Mouse (Mus musculus) hindbrain, embryonic 15.5 days (tissue): ENCODE measurements at regions not wholly inside any gene's neighbourhood (a gene's known extent, or its start where the extent isn't known, plus 50 kb on each side); places are given as distances from the start of the nearest gene placed in this dataset.
"Not testable (repeated sequence)": the region's sequence is repeated elsewhere in the genome, so short reads cannot be mapped to it uniquely, and the experiment has no call there.

ENCODE experiments used
- ATAC-seq: fragments of 200-750 bp; cut with Nextera tagmentation; 2 replicates; pipeline ENCODE4 v1.8.0; 2017; ENCODE audit warnings: low read depth, moderate number of reproducible peaks, moderate TSS enrichment; ENCODE audit not compliant: low FRiP score
- H3K27ac ChIP-seq: fragments of 300-500 bp; sonication (generic); replicated peaks from 2 replicates; pipeline ENCODE4 v1.5.1; 2015; ENCODE audit warnings: mild to moderate bottlenecking, inconsistent platforms
- H3K27me3 ChIP-seq: fragments of 300-500 bp; sonication (generic); 2 replicates; pipeline ENCODE4 v1.6.1; 2015; ENCODE audit warnings: control low read depth, inconsistent platforms
- H3K36me3 ChIP-seq: fragments of 300-500 bp; sonication (generic); 2 replicates; pipeline ENCODE4 v1.6.1; 2015; ENCODE audit warnings: control low read depth, inconsistent platforms
- H3K4me1 ChIP-seq: fragments of 300-500 bp; sonication (generic); replicated peaks from 2 replicates; pipeline ENCODE4 v1.6.1; 2015; ENCODE audit warnings: control low read depth, inconsistent platforms
- H3K4me2 ChIP-seq: fragments of 300-500 bp; sonication (generic); 2 replicates; pipeline ENCODE4 v1.6.1; 2015; ENCODE audit warnings: moderate library complexity, mild to moderate bottlenecking, inconsistent platforms
- H3K4me3 ChIP-seq: fragments of 300-500 bp; sonication (generic); 2 replicates; pipeline ENCODE4 v1.5.1; 2015; ENCODE audit warnings: mild to moderate bottlenecking, inconsistent platforms
- H3K9ac ChIP-seq: fragments of 300-500 bp; sonication (generic); 2 replicates; pipeline ENCODE4 v1.6.1; 2015; ENCODE audit warnings: inconsistent platforms
- H3K9me3 ChIP-seq: fragments of 300-500 bp; sonication (generic); 2 replicates; pipeline ENCODE4 v1.6.1; 2016; ENCODE audit warnings: control low read depth, inconsistent platforms
- WGBS: fragments of 180-500 bp; shearing (Covaris S2); methylation state at CpG from one replicate; pipeline ENCODE4 v1.1.7; 2015; 5-methylcytosine and 5-hydroxymethylcytosine counted together

DNA sequence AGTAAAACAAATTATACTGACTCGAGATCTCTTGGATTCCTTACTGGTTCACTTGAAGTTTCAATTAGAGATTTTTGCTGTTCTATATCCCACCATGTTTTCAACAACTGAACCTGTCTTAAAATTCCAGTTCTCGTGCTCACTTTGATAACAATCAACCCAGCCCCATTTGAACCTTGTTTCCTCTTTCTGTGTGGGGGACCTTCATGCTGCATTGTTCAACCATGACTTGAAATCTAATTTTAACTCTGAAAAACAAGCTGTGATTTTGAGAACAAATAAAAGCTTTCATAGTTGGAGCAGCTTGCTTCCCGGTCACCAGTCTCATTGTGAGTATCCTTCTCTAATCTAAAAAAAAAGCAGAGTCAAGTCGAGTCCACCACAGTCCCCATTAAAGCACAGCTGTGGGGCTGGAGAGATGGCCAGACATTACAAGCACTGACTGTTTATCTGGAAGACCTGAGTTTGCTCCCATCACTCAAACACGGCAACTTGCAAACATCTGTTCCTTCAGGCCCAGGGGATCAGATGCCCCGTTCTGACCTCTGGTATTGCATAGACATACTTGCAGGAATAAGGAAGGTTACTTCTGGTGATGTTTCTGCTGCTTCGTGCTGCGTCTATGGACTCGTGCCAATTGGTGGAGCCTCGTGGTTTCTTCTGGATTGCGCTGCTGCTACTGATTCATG, 251.7 kb downstream of the Diras2 start:
- H3K4me2 ChIP-seq = no peak overlapping the region
- no peaks in the 10 kb centered on the region for H3K36me3 ChIP-seq
- no peak overlapping the region for H3K4me3 ChIP-seq
- H3K4me1 ChIP-seq = no peaks in the 10 kb centered on the region
- WGBS = 80% methylated on average over 11 of the region's 11 CpGs
- no peak overlapping the region for H3K9ac ChIP-seq
- no peaks in the 10 kb centered on the region for H3K9me3 ChIP-seq
- 0 out of 2 replicates have a peak, but pooled peaks cover 3% of the 10 kb centered on the region for H3K27me3 ChIP-seq
- H3K27ac ChIP-seq = no peak overlapping the region
- ATAC-seq = no peak

DNA sequence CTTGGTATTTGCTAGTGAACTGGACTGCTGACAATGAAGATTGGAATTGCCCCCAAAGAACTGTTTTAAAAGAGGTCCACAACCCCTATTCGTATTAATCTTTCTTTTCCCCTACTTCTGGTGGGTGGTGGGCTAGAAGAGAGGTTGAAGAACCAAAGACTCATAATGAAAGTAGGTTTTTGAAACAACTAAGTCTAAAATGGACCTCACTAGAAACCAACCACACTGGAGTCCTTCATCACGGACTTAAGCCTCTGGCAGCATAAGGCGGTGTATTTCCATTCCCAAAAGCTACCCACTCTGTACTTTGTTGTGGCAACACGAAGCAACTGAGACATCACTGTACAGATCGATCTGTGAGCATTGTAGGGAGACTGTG, 251.1 kb downstream of the Diras2 start:
- no peak overlapping the region for H3K27ac ChIP-seq
- H3K27me3 ChIP-seq = 0 out of 2 replicates have a peak, but pooled peaks cover 3% of the 10 kb centered on the region
- no peaks in the 10 kb centered on the region for H3K4me1 ChIP-seq
- H3K9ac ChIP-seq = no peak overlapping the region
- H3K9me3 ChIP-seq = no peaks in the 10 kb centered on the region
- H3K36me3 ChIP-seq = no peaks in the 10 kb centered on the region
- H3K4me2 ChIP-seq = no peak overlapping the region
- no peak for ATAC-seq
- 90% methylated on average over 5 of the region's 5 CpGs for WGBS
- no peak overlapping the region for H3K4me3 ChIP-seq

DNA sequence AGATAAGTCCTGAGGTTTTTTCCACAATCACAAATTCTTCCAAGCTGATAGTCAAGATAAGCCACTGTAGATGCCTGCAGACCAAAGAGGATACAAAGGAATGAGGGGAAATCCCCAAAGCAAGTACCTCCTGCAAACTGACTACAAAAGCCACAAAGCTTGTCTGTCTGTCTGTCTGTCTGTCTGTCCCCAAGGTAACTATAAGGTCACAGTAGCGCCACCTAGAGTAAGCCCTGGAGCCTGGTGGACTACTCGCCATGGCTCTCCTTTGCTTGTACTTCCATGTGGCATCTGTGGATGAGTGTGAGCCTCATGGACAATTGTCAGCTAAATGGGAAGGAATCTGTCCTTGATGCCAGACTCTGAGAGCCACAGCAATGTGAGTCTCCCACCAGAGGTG, 249.8 kb downstream of the Diras2 start:
- 0 out of 2 replicates have a peak, but pooled peaks cover 3% of the 10 kb centered on the region for H3K27me3 ChIP-seq
- no peaks in the 10 kb centered on the region for H3K4me1 ChIP-seq
- 68% methylated on average over 2 of the region's 2 CpGs for WGBS
- ATAC-seq = no peak
- H3K4me2 ChIP-seq = no peak overlapping the region
- no peak overlapping the region for H3K4me3 ChIP-seq
- H3K27ac ChIP-seq = no peak overlapping the region
- no peaks in the 10 kb centered on the region for H3K36me3 ChIP-seq
- no peaks in the 10 kb centered on the region for H3K9me3 ChIP-seq
- H3K9ac ChIP-seq = no peak overlapping the region

DNA sequence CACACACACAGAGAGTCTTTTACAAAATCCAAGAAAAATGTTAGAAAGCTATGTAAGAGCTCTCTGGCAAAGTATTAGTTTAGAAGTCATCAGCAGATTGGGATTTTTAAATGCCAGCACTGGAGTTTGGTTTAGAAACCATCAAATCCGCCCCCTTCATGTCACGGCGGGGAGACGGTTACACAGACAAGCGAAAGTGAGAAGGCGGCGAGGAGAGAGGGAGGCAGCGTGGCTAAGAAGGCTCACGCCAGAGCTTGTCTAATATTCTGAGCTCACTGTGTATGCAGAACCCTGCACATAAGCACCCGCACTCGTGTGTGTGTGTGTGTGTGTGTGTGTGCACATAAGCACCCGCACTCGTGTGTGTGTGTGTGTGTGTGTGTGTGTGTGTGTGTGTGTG, 248.6 kb downstream of the Diras2 start:
- WGBS = 74% methylated on average over 13 of the region's 13 CpGs
- no peaks in the 10 kb centered on the region for H3K27me3 ChIP-seq
- H3K9me3 ChIP-seq = no peaks in the 10 kb centered on the region
- ATAC-seq = no peak
- H3K4me1 ChIP-seq = no peaks in the 10 kb centered on the region
- H3K9ac ChIP-seq = no peak overlapping the region
- no peak overlapping the region for H3K4me2 ChIP-seq
- no peaks in the 10 kb centered on the region for H3K36me3 ChIP-seq
- no peak overlapping the region for H3K27ac ChIP-seq
- no peak overlapping the region for H3K4me3 ChIP-seq

DNA sequence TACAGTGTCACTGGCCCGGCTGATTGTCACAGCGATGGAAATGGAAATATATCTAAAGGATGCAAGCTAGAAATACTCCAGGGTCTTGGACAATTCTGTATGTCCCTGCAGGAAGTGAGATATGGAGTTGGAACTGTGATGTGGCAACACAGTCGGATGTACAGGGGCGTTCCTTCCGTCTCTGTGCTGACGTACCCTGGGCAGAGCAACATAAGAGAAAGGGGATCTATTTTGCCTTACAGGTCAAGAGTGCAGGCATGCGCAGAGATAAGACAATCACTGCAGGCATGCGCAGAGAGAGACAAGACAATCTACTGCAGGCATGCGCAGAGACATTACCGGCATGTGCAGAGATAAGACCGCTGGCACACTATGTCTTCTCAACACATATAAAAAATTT, 247.6 kb downstream of the Diras2 start:
- Histone ChIP-seq H3K4me3 (no peak overlapping the region), H3K4me1 (0 out of 2 replicates have a peak, but pooled peaks cover under 1% of the 10 kb centered on the region), H3K9ac (no peak overlapping the region), H3K36me3 (no peaks in the 10 kb centered on the region), H3K27ac (no peak overlapping the region), H3K27me3 (0 out of 2 replicates have a peak, but pooled peaks cover 2% of the 10 kb centered on the region), H3K9me3 (no peaks in the 10 kb centered on the region), H3K4me2 (no peak overlapping the region)
- no peak for ATAC-seq
- WGBS = 86% methylated on average over 11 of the region's 11 CpGs

DNA sequence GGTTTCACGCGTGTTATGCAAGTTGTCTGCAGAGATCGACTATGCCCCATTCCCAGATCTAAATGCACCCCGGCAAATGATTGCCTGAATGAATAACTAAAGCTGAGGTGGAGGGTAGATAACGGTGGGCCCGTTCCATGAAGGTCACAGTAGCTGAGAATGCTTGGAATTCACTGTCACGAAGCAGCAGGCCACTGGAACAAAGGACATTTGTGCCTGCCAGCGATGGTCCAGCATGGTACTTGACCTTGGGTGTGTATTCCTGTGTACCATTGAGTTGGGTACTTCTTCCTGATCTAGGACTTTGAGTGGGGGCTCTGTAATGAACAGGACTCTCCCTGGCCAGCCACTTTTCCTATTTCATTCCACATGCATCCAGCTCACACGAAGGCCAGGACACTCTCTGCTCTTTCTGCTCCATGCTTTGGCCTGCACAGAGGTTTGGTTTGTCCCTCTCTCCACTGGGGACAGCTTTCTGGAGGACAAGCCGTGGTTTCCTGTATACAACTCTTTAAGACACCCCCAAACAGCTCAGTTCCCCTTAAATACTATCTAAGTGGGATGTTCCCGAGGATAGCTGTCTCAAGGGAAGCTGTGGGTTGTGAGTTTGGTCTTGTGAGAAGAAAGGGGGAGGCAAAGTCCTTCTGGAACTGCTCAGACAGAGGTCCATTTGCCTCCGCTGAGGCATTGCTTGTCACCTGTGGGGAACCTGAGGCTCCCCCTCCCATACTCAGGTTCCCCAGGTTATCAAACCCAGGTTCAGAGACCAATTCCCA, 246.9 kb downstream of the Diras2 start:
- H3K36me3 ChIP-seq = no peaks in the 10 kb centered on the region
- no peak overlapping the region for H3K27ac ChIP-seq
- H3K4me2 ChIP-seq = no peak overlapping the region
- no peak overlapping the region for H3K4me3 ChIP-seq
- ATAC-seq = no peak
- H3K9ac ChIP-seq = no peak overlapping the region
- H3K4me1 ChIP-seq = 0 out of 2 replicates have a peak, but pooled peaks cover 2% of the 10 kb centered on the region
- H3K9me3 ChIP-seq = no peaks in the 10 kb centered on the region
- H3K27me3 ChIP-seq = 0 out of 2 replicates have a peak, but pooled peaks cover 2% of the 10 kb centered on the region
- WGBS = 80% methylated on average over 12 of the region's 12 CpGs

DNA sequence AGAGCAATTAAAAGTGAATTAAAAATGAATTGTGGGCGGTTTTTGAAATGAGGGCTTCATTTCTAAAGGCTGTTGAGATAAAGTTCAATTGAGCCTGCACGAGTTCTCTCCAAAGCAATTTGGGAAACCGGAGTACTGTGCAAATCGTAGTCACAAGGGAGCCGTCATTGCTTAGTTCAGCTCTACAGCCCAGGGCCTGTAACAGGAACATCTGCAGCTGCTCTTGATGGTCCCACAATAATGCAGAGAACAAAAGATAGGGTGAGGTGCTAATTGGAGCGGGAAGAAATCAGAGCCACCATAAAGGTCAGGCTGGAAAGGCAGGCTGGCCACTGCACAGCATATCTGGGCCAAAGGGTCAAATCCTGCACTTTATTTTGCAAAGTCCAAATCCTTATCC, 242.7 kb downstream of the Diras2 start:
- no peak overlapping the region for H3K27ac ChIP-seq
- no peak overlapping the region for H3K9ac ChIP-seq
- no peaks in the 10 kb centered on the region for H3K36me3 ChIP-seq
- H3K4me1 ChIP-seq = 0 out of 2 replicates have a peak, but pooled peaks cover 2% of the 10 kb centered on the region
- H3K27me3 ChIP-seq = 0 out of 2 replicates have a peak, but pooled peaks cover 2% of the 10 kb centered on the region
- no peak for ATAC-seq
- no peak overlapping the region for H3K4me3 ChIP-seq
- 44% methylated on average over 6 of the region's 6 CpGs for WGBS
- H3K9me3 ChIP-seq = no peaks in the 10 kb centered on the region
- no peak overlapping the region for H3K4me2 ChIP-seq

DNA sequence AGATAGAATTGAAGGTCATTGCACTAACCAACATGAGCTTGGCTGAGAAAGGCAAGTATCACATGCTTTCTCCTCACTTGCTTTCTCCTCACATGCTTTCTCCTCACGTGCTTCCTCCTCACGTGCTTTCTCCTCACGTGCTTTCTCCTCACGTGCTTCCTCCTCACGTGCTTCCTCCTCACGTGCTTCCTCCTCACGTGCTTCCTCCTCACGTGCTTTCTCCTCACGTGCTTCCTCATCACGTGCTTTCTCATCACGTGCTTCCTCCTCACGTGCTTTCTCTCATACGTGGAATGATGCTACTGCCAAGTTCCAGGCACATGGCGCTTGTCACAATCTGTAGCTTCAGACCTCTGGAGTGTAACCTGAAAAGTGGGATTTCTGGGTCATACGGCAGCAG, 235.2 kb downstream of the Diras2 start:
- H3K27me3 ChIP-seq = no peaks in the 10 kb centered on the region
- WGBS = 92% methylated on average over 15 of the region's 15 CpGs
- no peak for ATAC-seq

DNA sequence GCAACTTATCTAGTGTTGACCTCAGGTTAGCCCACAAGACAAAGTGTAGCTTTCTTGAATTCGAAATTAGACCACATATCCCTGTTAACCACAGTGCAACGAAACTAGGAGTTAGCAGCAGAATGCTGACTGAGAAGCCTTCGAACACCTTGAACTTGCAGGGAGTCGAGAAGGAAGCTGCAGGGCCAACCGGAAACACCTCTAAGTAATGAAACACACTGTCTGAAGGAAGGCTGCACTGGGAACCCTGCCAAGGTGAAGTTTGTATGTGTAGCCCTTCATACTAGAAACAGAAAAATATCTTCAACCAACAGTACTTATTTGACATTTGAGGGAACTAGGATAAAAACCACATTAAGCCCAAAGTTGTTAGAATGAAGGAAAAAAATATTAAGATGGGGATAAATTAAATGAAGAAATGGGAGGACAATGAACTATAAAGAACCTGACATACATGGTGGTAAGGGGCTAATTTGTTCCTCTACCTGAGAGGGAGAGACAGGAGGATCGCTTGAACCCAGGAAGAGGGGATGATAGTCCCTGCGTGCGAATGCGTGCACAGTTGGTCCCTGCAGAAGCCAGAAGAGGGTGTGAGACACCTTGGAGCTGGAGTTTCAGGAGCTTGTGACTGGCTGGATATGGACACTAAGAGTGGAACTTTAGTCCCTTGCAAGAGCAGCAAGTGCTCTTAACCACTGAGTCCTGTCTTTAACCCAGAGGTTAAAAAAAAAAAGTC, 234.4 kb downstream of the Diras2 start:
- WGBS = 80% methylated on average over 9 of the region's 9 CpGs
- Histone ChIP-seq H3K36me3 (no peaks in the 10 kb centered on the region), H3K4me1 (no peaks in the 10 kb centered on the region; the same call in 1 of the 2 replicates), H3K27ac (no peak overlapping the region), H3K9me3 (no peaks in the 10 kb centered on the region), H3K4me2 (no peak overlapping the region), H3K27me3 (no peaks in the 10 kb centered on the region), H3K4me3 (no peak overlapping the region), H3K9ac (no peak overlapping the region)
- no peak for ATAC-seq

More for the DNA sequence above, 235.2 kb downstream of the Diras2 start:
- no peak overlapping the region for H3K9ac ChIP-seq
- H3K4me3 ChIP-seq = no peak overlapping the region
- no peaks in the 10 kb centered on the region for H3K9me3 ChIP-seq
- no peak overlapping the region for H3K27ac ChIP-seq
- H3K36me3 ChIP-seq = no peaks in the 10 kb centered on the region
- H3K4me2 ChIP-seq = no peak overlapping the region
- no peaks in the 10 kb centered on the region; the same call in 1 of the 2 replicates for H3K4me1 ChIP-seq

DNA sequence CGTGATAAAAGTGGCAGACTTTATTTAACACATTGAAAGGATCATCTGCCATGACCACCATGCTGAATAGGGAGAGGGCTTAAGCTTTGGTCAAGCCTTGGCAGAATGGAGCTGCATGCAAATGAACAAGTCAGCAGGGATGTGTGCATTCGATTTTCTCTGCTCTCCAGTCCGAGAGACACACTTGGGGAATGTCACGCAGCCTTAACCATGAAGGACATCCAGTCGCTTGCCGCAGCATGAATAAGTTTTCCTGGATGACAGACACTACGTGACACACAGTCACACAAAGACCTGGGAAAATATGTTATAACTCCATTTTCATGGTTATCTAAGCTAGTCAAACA, 233.8 kb downstream of the Diras2 start:
- WGBS = 41% methylated on average over 7 of the region's 7 CpGs
- Histone ChIP-seq H3K9ac (no peak overlapping the region), H3K4me3 (no peak overlapping the region), H3K4me1 (no peaks in the 10 kb centered on the region; the same call in 1 of the 2 replicates), H3K27ac (no peak overlapping the region), H3K36me3 (no peaks in the 10 kb centered on the region), H3K27me3 (no peaks in the 10 kb centered on the region), H3K9me3 (no peaks in the 10 kb centered on the region), H3K4me2 (no peak overlapping the region)
- no peak for ATAC-seq

DNA sequence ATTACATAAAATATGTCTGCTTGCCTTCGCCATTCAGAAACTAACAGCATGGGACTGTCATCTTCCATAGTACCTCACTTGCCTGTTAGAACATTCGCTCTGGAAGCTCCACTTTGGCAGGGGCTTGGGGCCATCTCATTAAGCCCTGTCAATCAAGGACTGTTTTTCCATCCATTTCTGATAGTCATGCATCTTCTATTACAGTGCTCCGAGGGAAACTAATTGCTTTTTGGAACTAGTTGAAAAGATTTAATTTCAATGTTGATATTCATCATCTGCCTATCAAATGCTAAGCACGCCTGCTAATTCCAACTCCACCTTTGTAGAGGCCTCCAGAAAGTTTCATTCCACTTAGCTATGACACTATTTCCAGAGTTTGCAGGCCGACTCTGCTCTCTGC, 232.7 kb downstream of the Diras2 start:
- no peak overlapping the region for H3K4me3 ChIP-seq
- no peaks in the 10 kb centered on the region for H3K36me3 ChIP-seq
- H3K4me1 ChIP-seq = no peaks in the 10 kb centered on the region; the same call in 1 of the 2 replicates
- no peak for ATAC-seq
- no peaks in the 10 kb centered on the region for H3K9me3 ChIP-seq
- H3K27ac ChIP-seq = no peak overlapping the region
- H3K9ac ChIP-seq = no peak overlapping the region
- no peaks in the 10 kb centered on the region for H3K27me3 ChIP-seq
- no peak overlapping the region for H3K4me2 ChIP-seq
- WGBS = 50% methylated on average over 5 of the region's 5 CpGs

DNA sequence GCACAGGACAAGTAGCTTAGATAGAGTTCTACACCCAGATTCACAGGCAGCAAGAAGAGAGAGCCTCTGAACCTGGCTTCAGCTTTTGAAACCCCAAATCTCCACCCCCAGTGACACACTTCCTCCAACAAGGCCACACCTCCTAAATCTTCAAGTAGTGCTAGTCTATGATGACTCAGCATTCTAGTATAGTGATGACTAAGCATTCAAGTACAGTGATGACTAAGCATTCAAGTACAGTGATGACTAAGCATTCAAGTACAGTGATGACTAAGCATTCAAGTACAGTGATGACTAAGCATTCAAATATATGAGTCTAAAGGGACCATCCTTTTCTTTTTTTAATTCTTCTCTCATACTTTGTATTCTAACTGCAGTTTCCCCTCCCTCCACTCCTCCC, 225.8 kb downstream of the Diras2 start:
- H3K27ac ChIP-seq, H3K4me3 ChIP-seq, H3K36me3 ChIP-seq, H3K9ac ChIP-seq, H3K9me3 ChIP-seq, ATAC-seq, H3K4me1 ChIP-seq, H3K4me2 ChIP-seq, H3K27me3 ChIP-seq: not testable (repeated sequence)
